11 mouse cellular contexts compared by ENCODE assay signal in genomic region chr4:10707658-10708056, GRCm38 (mm10).
DNase-seq lines count a peak whose midpoint lies in the region; ATAC-seq and TF ChIP-seq lines count a peak whose summit lies in the region.
"Had no signal": no experiment of that assay in that cellular context is flagged by ENCODE, and none has a peak within 500 bp of the region (broad histone marks: within the 10 kb centered on the region; RNA-seq: fewer than 3 reads in every experiment).

No protein-coding gene starts in this region.

- ATAC-seq in forebrain, embryonic 16.5 days = 0 out of 2 replicates have a peak, but pooled peaks have one; percentile 28
- ATAC-seq in intestine, postnatal 0 days = no peak

- no peak overlapping the region for H3K4me2 ChIP-seq in forebrain, embryonic 16.5 days (ENCODE audit: low read length)
- H3K4me2 ChIP-seq in intestine, postnatal 0 days (replicated peaks; ENCODE audit: low read depth) = no peak overlapping the region
- H3K4me2 ChIP-seq: neural tube, embryonic 13.5 days had no signal

- H3K36me3 ChIP-seq in kidney, adult 2 months (ENCODE audit: control insufficient read depth, insufficient read depth, low read length) = no peaks in the 10 kb centered on the region
- no peaks in the 10 kb centered on the region for H3K36me3 ChIP-seq in forebrain, embryonic 16.5 days (ENCODE audit: control insufficient read depth, insufficient read depth)
- H3K36me3 ChIP-seq in intestine, postnatal 0 days (ENCODE audit: control insufficient read depth, insufficient read depth) = no peaks in the 10 kb centered on the region
- H3K36me3 ChIP-seq: neural tube, embryonic 13.5 days had no signal

- no peak for TF ChIP-seq CTCF in kidney, adult 2 months (conservative IDR thresholded peaks at IDR 0.05; ENCODE audit: insufficient read depth, insufficient read length, low read depth, low read length)
- TF ChIP-seq CTCF in intestine, postnatal 0 days (IDR thresholded peaks at IDR 0.05; ENCODE audit: low read depth) = no peak

- TF ChIP-seq POLR2A in kidney, adult 2 months (IDR thresholded peaks at IDR 0.05; ENCODE audit: low read depth, low read length) = no peak

- no peaks in the 10 kb centered on the region for H3K4me1 ChIP-seq in kidney, adult 2 months (ENCODE audit: control insufficient read depth, insufficient read depth, low read length)
- H3K4me1 ChIP-seq in forebrain, embryonic 16.5 days (replicated peaks; ENCODE audit: control insufficient read depth, insufficient read depth, low read length) = 0 out of 2 replicates have a peak, but pooled peaks cover 2% of the 10 kb centered on the region
- H3K4me1 ChIP-seq in intestine, postnatal 0 days (replicated peaks; ENCODE audit: control insufficient read depth, insufficient read depth, low read length) = no peaks in the 10 kb centered on the region
- H3K4me1 ChIP-seq: neural tube, embryonic 13.5 days had no signal

- H3K27me3 ChIP-seq in kidney, adult 2 months (replicated peaks; ENCODE audit: control insufficient read depth, insufficient read depth, low read length) = no peaks in the 10 kb centered on the region
- H3K27me3 ChIP-seq in forebrain, embryonic 16.5 days (replicated peaks; ENCODE audit: control insufficient read depth, insufficient read depth, low read length) = no peaks in the 10 kb centered on the region
- no peaks in the 10 kb centered on the region for H3K27me3 ChIP-seq in intestine, postnatal 0 days (replicated peaks; ENCODE audit: control insufficient read depth, insufficient read depth, low read length)
- H3K27me3 ChIP-seq: neural tube, embryonic 13.5 days had no signal

- H3K9me3 ChIP-seq in forebrain, embryonic 16.5 days (ENCODE audit: control insufficient read depth, low read length) = no peaks in the 10 kb centered on the region
- H3K9me3 ChIP-seq in intestine, postnatal 0 days (ENCODE audit: control insufficient read depth) = no peaks in the 10 kb centered on the region
- H3K9me3 ChIP-seq: neural tube, embryonic 13.5 days had no signal

- H3K27ac ChIP-seq in kidney, adult 2 months (ENCODE audit: insufficient read depth, low read depth, low read length) = no peak overlapping the region
- H3K27ac ChIP-seq in forebrain, embryonic 16.5 days (ENCODE audit: low read length) = no peak overlapping the region
- no peak overlapping the region for H3K27ac ChIP-seq in intestine, postnatal 0 days (ENCODE audit: low read depth, low read length)
- H3K27ac ChIP-seq: macrophage; neural tube, embryonic 13.5 days had no signal

- no peak overlapping the region for H3K4me3 ChIP-seq in kidney, adult 2 months (ENCODE audit: insufficient read depth, low read depth, low read length)
- no peak overlapping the region for H3K4me3 ChIP-seq in forebrain, embryonic 16.5 days (replicated peaks; ENCODE audit: low read length)
- no peak overlapping the region for H3K4me3 ChIP-seq in intestine, postnatal 0 days (ENCODE audit: low read depth, low read length)
- H3K4me3 ChIP-seq: neural tube, embryonic 13.5 days had no signal

- 28% methylated on average over 2 of the region's 2 CpGs for WGBS in kidney, adult 2 months
- WGBS in forebrain, embryonic 16.5 days = 22% methylated on average over 2 of the region's 2 CpGs
- 45% methylated on average over 2 of the region's 2 CpGs for WGBS in intestine, postnatal 0 days

- DNase-seq in cerebellum, postnatal 10 days = peak; percentile 25 to 58
- DNase-seq in cerebellum, adult 9-10 months = no peak
- DNase-seq in kidney, adult 2 months = peak; percentile 5
- no peak for DNase-seq in kidney, adult 18-20 months
- DNase-seq in Muller cell, postnatal 12 days (ENCODE audit: inconsistent ontology term) = peak; percentile 26
- no peak for DNase-seq in gastrocnemius, postnatal 36 days
- DNase-seq: gastrocnemius, postnatal 14 days had no signal

- intact Hi-C loops in gastrocnemius, postnatal 36 days (cut with DNase I) = no loop called here

- no peak overlapping the region for H3K9ac ChIP-seq in forebrain, embryonic 16.5 days (replicated peaks; ENCODE audit: low read depth, low read length)
- no peak overlapping the region for H3K9ac ChIP-seq in intestine, postnatal 0 days (ENCODE audit: low read depth, low read length)
- H3K9ac ChIP-seq: neural tube, embryonic 13.5 days had no signal

Comparison
In these comparisons a context has a peak if more than half of its experiments do, and no peak if none do; other contexts are left out.
1. DNase-seq: peak in cerebellum, postnatal 10 days (2 of 2), kidney, adult 2 months (single experiment) and Muller cell, postnatal 12 days (single experiment); none in cerebellum, adult 9-10 months (single experiment), kidney, adult 18-20 months (single experiment) and gastrocnemius, postnatal 36 days (0 of 2).